Mouse (Mus musculus): ENCODE measurements around the gene Hoxb8. TPM values are rescaled to one million over a fixed set of nuclear protein-coding genes. Genes with fewer than 3 reads are reported as not detected.

The Hoxb8 gene
- polyA plus RNA-seq, 1 experiment from 2014 or later, result 1.0 TPM

DNA sequence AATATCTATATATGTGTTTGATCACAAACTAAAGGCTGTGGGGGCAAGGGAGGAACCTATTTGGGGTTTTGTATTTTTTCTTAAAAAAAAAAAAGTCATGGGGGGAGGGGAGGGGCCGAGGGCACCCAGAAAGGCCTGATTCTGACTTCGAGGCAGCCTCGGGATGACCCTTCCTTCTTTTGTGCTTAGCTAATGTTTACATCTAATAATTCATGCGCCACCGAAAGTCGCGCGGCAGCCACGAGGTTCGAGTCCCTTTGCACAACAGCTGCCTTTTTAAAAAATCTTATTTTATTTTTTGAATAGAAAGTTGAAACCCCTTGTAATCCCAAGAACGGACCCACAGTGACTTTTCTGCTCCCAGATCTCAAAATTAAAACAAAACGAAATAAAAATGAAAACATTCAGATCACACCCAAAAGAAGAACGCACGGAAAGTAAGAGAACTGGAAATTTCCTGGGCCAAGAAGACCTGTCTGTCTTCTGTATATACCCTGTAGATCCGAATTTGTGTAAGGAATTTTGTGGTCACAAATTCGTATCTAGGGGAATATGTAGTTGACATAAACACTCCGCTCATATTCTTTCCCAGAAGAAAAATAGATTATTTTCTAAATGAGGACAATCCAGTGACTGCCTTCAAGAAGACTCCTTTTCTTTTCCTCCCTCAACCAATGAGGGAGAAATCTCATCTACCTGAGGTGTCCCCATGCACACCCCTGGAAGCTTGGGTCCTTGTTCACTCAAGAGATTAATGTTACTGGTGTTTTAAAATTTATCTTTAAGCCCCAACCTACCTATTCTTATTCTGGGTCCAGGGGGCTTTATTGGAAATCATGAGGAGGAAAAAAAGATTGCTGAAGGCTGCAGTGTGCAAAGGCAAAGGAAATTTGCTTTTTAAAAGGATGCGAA is 35.2 kb downstream of the Hoxb8 start:
- H3K4me3 ChIP-seq, result peak overlapping the region; percentile 58

DNA sequence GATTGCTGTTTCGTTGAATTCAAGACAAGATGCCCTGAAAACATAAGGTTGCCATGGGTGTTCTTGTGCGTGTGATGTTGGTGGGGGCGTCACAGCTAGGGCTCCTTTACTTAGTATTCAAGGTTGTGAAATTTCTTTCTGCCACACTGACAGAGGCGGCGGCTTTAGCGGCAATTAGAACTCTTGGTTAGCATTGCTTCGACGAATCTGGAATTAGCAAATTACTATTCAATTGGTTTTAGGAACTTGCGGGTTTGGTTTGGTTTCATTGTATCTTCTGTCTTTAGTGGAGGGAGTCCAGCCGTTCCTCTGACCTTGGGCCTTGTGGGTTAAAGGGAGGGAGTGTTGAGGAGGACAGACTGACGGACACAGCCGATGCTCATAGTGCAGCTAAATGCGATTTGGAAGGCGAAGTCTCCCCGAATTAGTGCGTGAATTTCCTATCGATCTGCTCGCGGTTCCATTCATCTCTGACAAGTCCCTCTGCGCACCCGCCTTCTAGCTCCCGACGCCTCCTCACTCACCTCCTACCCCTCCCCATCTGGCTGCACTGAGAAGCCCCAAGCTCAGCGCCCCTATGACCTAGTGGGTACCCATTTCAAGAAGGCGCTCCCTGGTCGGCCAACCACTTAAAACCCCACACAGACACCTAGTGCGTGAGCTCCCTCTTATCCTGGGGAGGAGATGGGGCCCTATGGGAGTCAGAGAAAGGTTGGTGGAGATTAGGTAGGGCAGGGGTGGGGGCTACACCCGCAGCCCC is 36.1 kb downstream of the Hoxb8 start, which contains the start of gene Hoxb4:
TSS of gene Hoxb4 (plus strand) at position 660 of the 760 bp plus-strand sequence.
- H3K36me3 ChIP-seq, result no peaks in the 10 kb centered on the region
- H3K4me2 ChIP-seq, result peak within 1 kb of the TSS; percentile 70
- no peaks in the 10 kb centered on the region for H3K9me3 ChIP-seq
- peak within 1 kb of the TSS; percentile 77 for H3K9ac ChIP-seq
- H3K27ac ChIP-seq, result peak within 1 kb of the TSS; percentile 99
- peaks cover 28% of the 10 kb centered on the region; the same call in 1 of the 2 replicates for H3K4me1 ChIP-seq
- WGBS, result 3% methylated on average over 28 of the region's 28 CpGs
- peaks cover 71% of the 10 kb centered on the region for H3K27me3 ChIP-seq
- H3K4me3 ChIP-seq, result peak within 1 kb of the TSS; percentile 58
- ATAC-seq (ENCODE audit: borderline replicate concordance, extremely low read depth, low FRiP score, low TSS enrichment), result peak; percentile 4; the same call in 1 of the 2 replicates

More for the DNA sequence above, 35.2 kb downstream of the Hoxb8 start:
- 10% methylated on average over 18 of the region's 18 CpGs for WGBS
- Histone ChIP-seq H3K36me3 (no peaks in the 10 kb centered on the region), H3K27ac (peak overlapping the region; percentile 99), H3K9ac (peak overlapping the region; percentile 63), H3K27me3 (peaks cover 72% of the 10 kb centered on the region), H3K4me1 (peaks cover 31% of the 10 kb centered on the region), H3K9me3 (no peaks in the 10 kb centered on the region), H3K4me2 (peak overlapping the region; percentile 70)
- no peak for ATAC-seq (ENCODE audit: borderline replicate concordance, extremely low read depth, low FRiP score, low TSS enrichment)

DNA sequence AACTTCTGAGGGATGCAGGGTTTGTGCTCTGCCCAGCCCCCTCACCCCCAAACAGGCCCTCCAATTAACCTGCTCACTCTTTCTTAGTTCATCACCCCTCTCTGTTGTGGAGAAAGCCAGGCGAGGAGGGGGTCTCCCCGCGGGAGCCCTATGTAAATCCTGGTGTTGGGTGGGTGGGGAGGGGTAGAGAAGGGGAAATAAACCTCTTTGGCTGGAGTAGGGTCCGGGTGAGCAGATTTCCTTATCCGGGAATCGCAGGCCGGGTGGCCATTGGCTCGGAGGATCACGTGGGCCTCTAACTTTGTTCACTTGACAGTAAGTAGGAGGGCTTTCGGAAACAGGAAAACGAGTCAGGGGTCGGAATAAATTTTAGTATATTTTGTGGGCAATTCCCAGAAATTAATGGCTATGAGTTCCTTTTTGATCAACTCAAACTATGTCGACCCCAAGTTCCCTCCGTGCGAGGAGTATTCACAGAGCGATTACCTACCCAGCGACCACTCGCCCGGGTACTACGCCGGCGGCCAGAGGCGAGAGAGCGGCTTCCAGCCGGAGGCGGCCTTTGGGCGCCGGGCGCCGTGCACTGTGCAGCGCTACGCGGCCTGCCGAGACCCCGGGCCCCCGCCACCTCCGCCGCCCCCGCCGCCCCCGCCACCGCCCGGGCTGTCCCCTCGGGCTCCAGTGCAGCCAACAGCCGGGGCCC is 36.8 kb downstream of the Hoxb8 start:
- under 1% methylated on average over 34 of the region's 45 CpGs for WGBS
- Histone ChIP-seq H3K4me1 (peaks cover 21% of the 10 kb centered on the region; the same call in 1 of the 2 replicates), H3K9me3 (no peaks in the 10 kb centered on the region), H3K9ac (peak overlapping the region; percentile 77), H3K4me3 (peak overlapping the region; percentile 58), H3K27ac (peak overlapping the region; percentile 99), H3K4me2 (peak overlapping the region; percentile 70), H3K27me3 (peaks cover 65% of the 10 kb centered on the region), H3K36me3 (no peaks in the 10 kb centered on the region)
- ATAC-seq (ENCODE audit: borderline replicate concordance, extremely low read depth, low FRiP score, low TSS enrichment), result peak; percentile 73

DNA sequence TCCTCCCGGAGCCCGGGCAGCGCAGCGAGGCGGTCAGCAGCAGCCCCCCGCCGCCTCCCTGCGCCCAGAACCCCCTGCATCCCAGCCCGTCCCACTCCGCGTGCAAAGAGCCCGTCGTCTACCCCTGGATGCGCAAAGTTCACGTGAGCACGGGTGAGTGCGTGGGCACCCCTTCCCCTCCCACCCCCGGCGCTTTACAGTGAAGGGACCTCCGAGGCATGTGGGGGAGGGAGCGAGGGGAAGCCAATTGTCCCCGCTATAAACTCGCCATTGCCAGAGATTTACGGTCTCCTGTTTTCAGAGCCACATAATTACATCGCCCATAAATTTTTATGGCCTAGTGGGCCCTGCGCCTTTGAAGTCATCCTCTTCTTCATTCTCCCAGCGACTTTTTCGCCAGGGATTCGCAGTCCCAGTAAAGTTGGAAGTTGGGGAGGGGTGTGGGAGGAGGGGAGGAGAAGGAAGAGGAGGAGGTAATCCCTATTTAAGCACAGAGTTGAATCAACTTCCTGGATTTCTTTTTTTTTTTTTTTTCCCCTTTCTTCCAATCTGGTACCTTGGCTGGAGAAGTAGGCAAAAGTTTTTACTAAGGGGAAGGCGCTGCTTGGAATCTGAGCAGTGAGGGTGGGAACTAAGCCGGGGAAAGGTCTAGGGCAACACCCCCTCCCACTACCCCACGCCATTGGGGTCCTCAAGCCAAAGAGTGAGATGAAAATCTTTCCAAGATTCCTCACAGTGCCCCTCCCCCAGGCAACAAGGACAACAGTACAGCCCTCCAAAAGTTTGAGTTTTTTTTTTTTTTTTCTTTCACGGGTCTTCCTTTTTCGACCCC is 37.6 kb downstream of the Hoxb8 start:
- peak overlapping the region; percentile 70 for H3K4me2 ChIP-seq
- no peaks in the 10 kb centered on the region for H3K9me3 ChIP-seq
- H3K27ac ChIP-seq, result peak overlapping the region; percentile 99
- WGBS, result under 1% methylated on average over 26 of the region's 34 CpGs
- peak overlapping the region; percentile 58 for H3K4me3 ChIP-seq
- H3K9ac ChIP-seq, result peak overlapping the region; percentile 77
- H3K27me3 ChIP-seq, result peaks cover 62% of the 10 kb centered on the region
- peaks cover 18% of the 10 kb centered on the region; the same call in 1 of the 2 replicates for H3K4me1 ChIP-seq
- no peaks in the 10 kb centered on the region for H3K36me3 ChIP-seq
- ATAC-seq (ENCODE audit: borderline replicate concordance, extremely low read depth, low FRiP score, low TSS enrichment), result peak; percentile 72

DNA sequence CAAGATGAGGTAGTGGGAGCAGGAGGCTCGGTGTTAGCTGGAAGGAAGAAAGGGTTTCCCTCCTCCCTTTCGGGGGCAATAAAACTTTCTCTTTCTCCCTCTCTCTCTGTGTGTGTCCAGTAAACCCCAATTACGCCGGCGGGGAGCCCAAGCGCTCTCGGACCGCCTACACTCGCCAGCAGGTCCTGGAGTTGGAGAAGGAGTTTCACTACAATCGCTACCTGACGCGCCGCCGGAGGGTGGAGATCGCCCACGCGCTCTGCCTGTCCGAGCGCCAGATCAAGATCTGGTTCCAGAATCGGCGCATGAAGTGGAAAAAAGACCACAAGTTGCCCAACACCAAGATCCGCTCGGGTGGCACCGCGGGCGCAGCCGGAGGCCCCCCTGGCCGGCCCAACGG is 38.2 kb downstream of the Hoxb8 start:
- Histone ChIP-seq H3K9ac (peak overlapping the region; percentile 77), H3K27ac (peak overlapping the region; percentile 99), H3K4me1 (peaks cover 17% of the 10 kb centered on the region; the same call in 1 of the 2 replicates), H3K27me3 (peaks cover 60% of the 10 kb centered on the region), H3K4me3 (peak overlapping the region; percentile 58), H3K9me3 (no peaks in the 10 kb centered on the region), H3K36me3 (no peaks in the 10 kb centered on the region), H3K4me2 (peak overlapping the region; percentile 70)
- under 1% methylated on average over 29 of the region's 29 CpGs for WGBS
- ATAC-seq (ENCODE audit: borderline replicate concordance, extremely low read depth, low FRiP score, low TSS enrichment), result no peak; the same call in 1 of the 2 replicates

DNA sequence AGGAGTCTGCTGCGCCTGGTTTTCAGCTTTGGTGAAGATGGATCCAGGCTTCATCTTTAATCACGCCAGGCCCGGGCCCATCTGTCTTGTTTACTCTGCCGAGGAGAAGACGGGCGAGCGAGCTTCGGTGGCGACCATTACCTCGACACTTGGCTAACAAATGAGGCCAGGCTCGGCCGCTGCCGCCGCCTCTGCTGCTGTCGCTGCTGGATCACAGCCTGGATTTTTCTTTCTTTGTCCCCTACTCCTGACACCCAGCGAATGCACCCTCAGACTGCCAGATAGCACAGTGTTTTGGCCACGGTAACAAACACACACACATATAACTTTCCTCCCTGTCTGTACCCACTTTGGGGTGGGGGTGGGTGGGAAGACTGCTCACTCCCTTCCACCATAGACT is 39.0 kb downstream of the Hoxb8 start:
- peaks cover 16% of the 10 kb centered on the region; the same call in 1 of the 2 replicates for H3K4me1 ChIP-seq
- peak overlapping the region; percentile 58 for H3K4me3 ChIP-seq
- H3K27ac ChIP-seq, result peak overlapping the region; percentile 99
- H3K36me3 ChIP-seq, result no peaks in the 10 kb centered on the region
- WGBS, result 6% methylated on average over 17 of the region's 17 CpGs
- peak overlapping the region; percentile 70 for H3K4me2 ChIP-seq
- peaks cover 60% of the 10 kb centered on the region for H3K27me3 ChIP-seq
- peak overlapping the region; percentile 77 for H3K9ac ChIP-seq
- no peak for ATAC-seq (ENCODE audit: borderline replicate concordance, extremely low read depth, low FRiP score, low TSS enrichment)
- no peaks in the 10 kb centered on the region for H3K9me3 ChIP-seq

DNA sequence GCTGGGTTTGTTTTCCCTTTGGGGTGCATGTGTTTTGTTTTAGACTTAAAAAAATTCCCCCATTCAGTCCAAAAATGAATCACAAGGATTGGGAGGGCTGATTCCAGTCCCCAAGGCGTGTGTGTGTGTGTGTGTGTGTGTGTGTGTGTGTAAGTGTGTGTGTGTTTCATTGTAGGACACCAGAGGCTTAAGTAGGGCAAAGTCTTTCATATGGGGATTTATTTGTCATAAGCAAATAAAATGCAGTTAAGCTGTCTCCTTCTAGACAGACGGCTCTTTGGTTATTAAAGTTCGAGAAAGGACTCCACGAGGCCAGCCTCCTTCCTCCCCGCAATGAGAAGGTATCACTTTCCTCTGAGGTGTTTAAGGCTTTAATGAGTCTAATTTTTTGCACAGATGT is 40.1 kb downstream of the Hoxb8 start:
- Histone ChIP-seq H3K36me3 (no peaks in the 10 kb centered on the region), H3K4me1 (peaks cover 7% of the 10 kb centered on the region; the same call in 1 of the 2 replicates), H3K4me3 (peak overlapping the region; percentile 58), H3K9ac (peak overlapping the region; percentile 59), H3K27me3 (peaks cover 60% of the 10 kb centered on the region), H3K9me3 (no peaks in the 10 kb centered on the region), H3K27ac (peak overlapping the region; percentile 99), H3K4me2 (peak overlapping the region; percentile 70)
- WGBS, result 8% methylated on average over 5 of the region's 5 CpGs
- ATAC-seq (ENCODE audit: borderline replicate concordance, extremely low read depth, low FRiP score, low TSS enrichment), result no peak

DNA sequence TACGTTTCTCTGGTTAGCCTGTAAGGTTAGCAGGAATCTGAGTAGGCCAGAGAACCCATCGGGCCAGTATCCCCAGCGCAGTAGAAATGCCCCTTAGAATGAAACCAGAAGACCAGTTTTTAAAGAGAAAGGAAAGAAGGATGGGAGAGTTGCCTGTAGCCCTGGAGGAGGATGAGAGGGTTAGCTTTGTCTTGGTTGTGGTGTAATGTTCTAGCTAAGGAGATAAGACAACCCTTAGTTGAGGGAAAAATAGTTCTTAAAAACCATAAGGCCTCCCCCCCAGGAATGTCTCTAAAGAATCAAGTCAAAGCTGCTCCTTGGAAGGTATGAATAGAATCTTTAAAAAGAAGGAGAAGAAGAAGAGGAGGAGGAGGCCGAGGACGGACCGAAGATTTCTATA is 41.0 kb downstream of the Hoxb8 start:
- Histone ChIP-seq H3K27me3 (peaks cover 63% of the 10 kb centered on the region), H3K4me3 (peak overlapping the region; percentile 58), H3K36me3 (no peaks in the 10 kb centered on the region), H3K4me2 (peak overlapping the region; percentile 70), H3K4me1 (0 out of 2 replicates have a peak, but pooled peaks cover 7% of the 10 kb centered on the region), H3K27ac (peak overlapping the region; percentile 99), H3K9me3 (no peaks in the 10 kb centered on the region), H3K9ac (peak overlapping the region; percentile 59)
- 12% methylated on average over 6 of the region's 6 CpGs for WGBS
- no peak for ATAC-seq (ENCODE audit: borderline replicate concordance, extremely low read depth, low FRiP score, low TSS enrichment)

DNA sequence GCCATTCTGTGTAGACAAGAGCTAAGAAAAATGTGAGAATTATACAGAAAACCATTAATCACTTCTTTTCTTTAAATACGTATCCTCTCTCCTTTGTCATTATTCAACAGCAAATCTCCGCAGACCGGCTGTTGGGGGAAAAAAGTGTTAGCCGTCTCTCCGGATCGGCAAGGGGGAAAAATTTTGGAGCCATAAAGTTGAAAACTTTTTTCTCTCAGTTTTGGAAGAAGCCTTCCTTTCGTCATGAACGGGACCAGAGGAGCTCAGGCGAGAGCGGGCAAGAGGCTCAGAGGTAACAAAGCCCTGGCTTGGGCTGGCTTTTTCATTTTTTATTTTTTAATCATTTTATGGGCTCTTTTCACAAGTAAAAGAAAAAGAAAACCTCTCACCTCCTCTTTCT is 41.4 kb downstream of the Hoxb8 start, which contains the start of gene Hoxb3:
TSS of gene Hoxb3 (plus strand) at position 173 of the 400 bp plus-strand sequence.
- no peaks in the 10 kb centered on the region for H3K9me3 ChIP-seq
- 23% methylated on average over 10 of the region's 10 CpGs for WGBS
- peak within 1 kb of the TSS; percentile 99 for H3K27ac ChIP-seq
- H3K4me1 ChIP-seq, result 0 out of 2 replicates have a peak, but pooled peaks cover 7% of the 10 kb centered on the region
- H3K4me3 ChIP-seq, result peak within 1 kb of the TSS; percentile 58
- peaks cover 63% of the 10 kb centered on the region for H3K27me3 ChIP-seq
- H3K4me2 ChIP-seq, result peak within 1 kb of the TSS; percentile 70
- no peak for ATAC-seq (ENCODE audit: borderline replicate concordance, extremely low read depth, low FRiP score, low TSS enrichment)
- H3K9ac ChIP-seq, result peak within 1 kb of the TSS; percentile 59
- H3K36me3 ChIP-seq, result no peaks in the 10 kb centered on the region

DNA sequence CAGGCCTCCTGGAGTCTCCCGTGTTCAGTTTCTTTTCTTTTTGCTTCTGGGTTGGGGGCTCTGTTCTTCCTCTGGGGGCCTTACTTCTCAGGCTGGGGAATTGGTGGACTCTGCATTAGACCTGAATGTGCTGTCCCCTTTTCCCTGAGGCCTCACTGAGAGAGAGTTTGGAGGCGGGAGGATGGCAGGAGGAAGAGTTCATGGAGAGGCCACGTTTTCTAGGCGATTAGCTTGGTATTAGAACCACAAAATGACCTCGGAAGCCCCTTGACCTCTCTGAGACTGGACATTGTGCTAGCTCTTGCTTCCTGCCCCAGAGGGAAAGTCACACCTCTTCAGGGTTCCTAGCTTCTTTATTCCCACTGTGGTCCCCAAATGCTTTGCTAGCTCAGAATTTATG is 42.4 kb downstream of the Hoxb8 start:
- H3K4me2 ChIP-seq, result peak overlapping the region; percentile 70

More for the DNA sequence above, 42.4 kb downstream of the Hoxb8 start:
- Histone ChIP-seq H3K9ac (peak overlapping the region; percentile 59), H3K9me3 (no peaks in the 10 kb centered on the region), H3K4me3 (peak overlapping the region; percentile 58), H3K27ac (peak overlapping the region; percentile 99), H3K4me1 (peaks cover 8% of the 10 kb centered on the region; the same call in 1 of the 2 replicates), H3K36me3 (no peaks in the 10 kb centered on the region), H3K27me3 (peaks cover 60% of the 10 kb centered on the region)
- no peak for ATAC-seq (ENCODE audit: borderline replicate concordance, extremely low read depth, low FRiP score, low TSS enrichment)
- 10% methylated on average over 5 of the region's 5 CpGs for WGBS

Measured in lung, embryonic 15.5 days (tissue).